Mouse (Mus musculus) G1E (cell line): ENCODE data around the gene Uqcrfs1.

ENCODE experiments used
- CTCF ChIP-seq: IDR thresholded peaks from 2 replicates; pipeline ENCODE4 v1.5.1; 2012; ENCODE audit warnings: low read depth, low read length, inconsistent platforms, mixed read lengths
- GATA1 ChIP-seq: IDR thresholded peaks from 2 replicates; pipeline ENCODE4 v1.6.1; 2012; ENCODE audit warnings: borderline replicate concordance, low read length, inconsistent platforms, mixed read lengths

DNA sequence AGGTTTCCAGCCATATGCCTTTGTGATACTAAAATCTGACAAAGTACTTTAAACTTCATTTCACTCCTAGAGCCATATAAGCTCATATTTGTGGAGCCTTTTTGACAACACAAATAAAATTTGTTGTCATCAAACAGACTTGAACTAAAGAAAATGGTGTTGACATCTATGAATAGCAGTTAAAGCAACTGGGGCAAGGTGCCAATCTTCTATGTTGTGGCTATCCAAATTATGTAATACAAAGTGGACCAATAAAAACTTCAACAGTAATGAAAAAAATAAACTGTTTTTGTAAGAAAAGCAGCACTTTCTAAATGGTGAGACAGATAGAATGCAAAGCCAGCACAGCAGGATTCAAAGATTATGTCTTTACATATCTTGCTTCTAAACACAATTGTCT is 27.0 kb downstream of the Uqcrfs1 start:
- TF ChIP-seq CTCF, result no peak
- TF ChIP-seq GATA1, result no peak
